Mouse (Mus musculus) E14TG2a.4 (cell line): ENCODE data around the gene Mob3a.

Experiments
- H3K27me3 ChIP-seq: 2 replicates; pipeline ENCODE4 v1.6.1; 2014; ENCODE audit warnings: low read length, control low read depth; ENCODE audit not compliant: insufficient read depth
- H3K36me3 ChIP-seq: 2 replicates; pipeline ENCODE4 v1.6.1; 2014; ENCODE audit warnings: low read length, control low read depth; ENCODE audit not compliant: insufficient read depth
- H3K4me1 ChIP-seq: replicated peaks from 2 replicates; pipeline ENCODE4 v1.6.1; 2014; ENCODE audit warnings: low read depth, low read length, control low read depth
- H3K4me3 ChIP-seq: replicated peaks from 2 replicates; pipeline ENCODE4 v1.5.1; 2014; ENCODE audit warnings: mild to moderate bottlenecking, low read length
- H3K9me3 ChIP-seq: 2 replicates; pipeline ENCODE4 v1.6.1; 2014; ENCODE audit warnings: low read length, control low read depth
- CTCF ChIP-seq: conservative IDR thresholded peaks from 2 replicates; pipeline ENCODE4 v1.5.1; 2014; ENCODE audit warnings: low read length
- NANOG ChIP-seq: IDR thresholded peaks from 2 replicates; pipeline ENCODE4 v1.6.1; 2014; ENCODE audit warnings: borderline replicate concordance, low read length, mixed read lengths
- POU5F1 ChIP-seq: IDR thresholded peaks from 2 replicates; pipeline ENCODE4 v1.6.1; 2014; ENCODE audit warnings: low read length, borderline replicate concordance

Gene Mob3a

DNA sequence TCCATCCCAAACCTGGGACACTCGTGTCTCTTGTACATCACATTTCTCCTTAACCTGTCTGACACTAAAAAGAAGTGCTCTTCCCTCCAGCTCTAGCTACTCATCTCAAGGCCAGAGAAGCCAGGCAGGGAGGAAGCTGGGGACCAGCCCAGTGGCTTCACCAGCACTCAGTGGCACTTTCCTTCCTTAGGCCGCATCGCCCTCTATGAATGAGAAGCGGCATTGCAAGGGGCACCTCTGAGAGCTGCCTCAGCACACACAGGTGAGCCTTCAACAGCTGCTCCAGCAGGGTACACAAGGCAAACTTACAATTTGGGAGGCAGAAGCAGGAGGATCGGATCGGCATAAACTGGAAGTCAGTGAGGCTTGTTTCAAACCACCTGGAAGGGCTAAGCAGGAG is 17.6 kb downstream of the Mob3a start:
- peak; percentile 88 for TF ChIP-seq CTCF
- no peak for TF ChIP-seq POU5F1
- TF ChIP-seq NANOG = no peak
- peaks cover 19% of the 10 kb centered on the region for H3K4me1 ChIP-seq
- H3K4me3 ChIP-seq = no peak overlapping the region
- H3K9me3 ChIP-seq = no peaks in the 10 kb centered on the region
- no peaks in the 10 kb centered on the region for H3K27me3 ChIP-seq
- H3K36me3 ChIP-seq = peaks cover 47% of the 10 kb centered on the region

DNA sequence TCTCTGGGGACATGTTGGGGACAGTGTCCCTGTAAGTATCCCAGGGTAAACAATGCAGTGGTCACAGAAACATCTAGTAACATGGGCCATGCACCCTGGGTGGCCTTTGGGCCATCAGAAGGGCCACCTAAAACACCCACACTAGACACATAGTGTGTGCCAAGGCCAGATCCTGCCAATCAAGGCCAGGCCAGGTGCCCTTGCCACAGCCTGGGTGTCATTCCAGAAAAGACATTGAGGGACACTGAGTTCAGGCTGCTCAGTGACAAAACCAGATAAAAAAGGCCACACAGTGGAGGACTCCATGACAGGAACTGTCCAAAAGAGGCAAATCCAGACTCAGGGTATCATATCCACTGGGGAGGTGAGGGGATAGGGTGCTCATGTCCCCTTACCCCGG is 18.1 kb downstream of the Mob3a start:
- no peak overlapping the region for H3K4me3 ChIP-seq

DNA sequence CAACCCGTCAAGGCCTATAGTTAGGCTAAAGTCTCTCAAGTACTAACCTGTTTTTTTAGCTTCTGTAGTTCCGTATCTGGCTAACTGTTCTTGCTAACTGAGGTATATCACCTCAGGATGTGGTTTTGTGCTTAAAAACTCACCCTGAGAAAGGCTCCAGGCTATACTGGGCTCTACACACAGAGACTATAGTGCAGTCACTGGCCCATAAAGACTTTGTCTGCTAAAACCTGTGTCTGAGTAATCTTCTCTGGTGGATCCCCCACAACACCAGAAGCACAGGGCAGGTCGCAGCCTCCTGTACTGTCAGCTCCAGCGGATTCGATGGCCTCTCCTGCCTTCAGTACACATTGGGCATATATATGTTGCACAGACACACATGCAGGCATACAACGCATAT is 19.8 kb downstream of the Mob3a start:
- TF ChIP-seq POU5F1 = no peak
- no peak for TF ChIP-seq CTCF
- no peak for TF ChIP-seq NANOG
- peaks cover 41% of the 10 kb centered on the region for H3K4me1 ChIP-seq
- H3K36me3 ChIP-seq = peaks cover 32% of the 10 kb centered on the region
- H3K9me3 ChIP-seq = no peaks in the 10 kb centered on the region
- no peaks in the 10 kb centered on the region for H3K27me3 ChIP-seq
- H3K4me3 ChIP-seq = no peak overlapping the region

More for the DNA sequence above, 18.1 kb downstream of the Mob3a start:
- Histone ChIP-seq H3K9me3 (no peaks in the 10 kb centered on the region), H3K27me3 (no peaks in the 10 kb centered on the region), H3K36me3 (peaks cover 42% of the 10 kb centered on the region), H3K4me1 (peaks cover 25% of the 10 kb centered on the region)
- TF ChIP-seq NANOG (no peak), CTCF (no peak)

DNA sequence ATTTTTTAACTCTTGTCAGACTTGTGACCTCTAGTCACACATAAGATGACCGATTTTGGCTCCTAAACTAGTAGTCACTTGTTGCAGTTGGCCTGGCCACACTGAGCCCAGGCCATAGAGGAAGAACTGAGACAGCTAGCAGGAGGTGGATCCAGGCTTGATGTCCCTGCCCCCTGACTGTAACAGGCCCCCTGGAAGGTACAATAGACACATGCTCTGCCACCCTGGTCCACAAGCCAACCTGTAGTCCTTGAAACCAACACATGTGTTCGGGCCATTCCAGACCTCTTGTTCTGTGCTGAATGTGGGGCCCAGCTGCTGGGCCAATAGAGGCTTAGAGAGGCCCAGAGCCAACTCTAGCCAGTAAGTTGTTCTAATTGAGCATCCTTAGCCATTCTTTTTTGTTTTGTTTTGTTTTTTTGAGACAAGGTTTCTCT is 21.5 kb downstream of the Mob3a start:
- Histone ChIP-seq H3K27me3 (no peaks in the 10 kb centered on the region), H3K36me3 (peaks cover 15% of the 10 kb centered on the region), H3K9me3 (no peaks in the 10 kb centered on the region), H3K4me3 (no peak overlapping the region), H3K4me1 (peaks cover 48% of the 10 kb centered on the region)
- TF ChIP-seq POU5F1 (no peak), NANOG (no peak), CTCF (no peak)

DNA sequence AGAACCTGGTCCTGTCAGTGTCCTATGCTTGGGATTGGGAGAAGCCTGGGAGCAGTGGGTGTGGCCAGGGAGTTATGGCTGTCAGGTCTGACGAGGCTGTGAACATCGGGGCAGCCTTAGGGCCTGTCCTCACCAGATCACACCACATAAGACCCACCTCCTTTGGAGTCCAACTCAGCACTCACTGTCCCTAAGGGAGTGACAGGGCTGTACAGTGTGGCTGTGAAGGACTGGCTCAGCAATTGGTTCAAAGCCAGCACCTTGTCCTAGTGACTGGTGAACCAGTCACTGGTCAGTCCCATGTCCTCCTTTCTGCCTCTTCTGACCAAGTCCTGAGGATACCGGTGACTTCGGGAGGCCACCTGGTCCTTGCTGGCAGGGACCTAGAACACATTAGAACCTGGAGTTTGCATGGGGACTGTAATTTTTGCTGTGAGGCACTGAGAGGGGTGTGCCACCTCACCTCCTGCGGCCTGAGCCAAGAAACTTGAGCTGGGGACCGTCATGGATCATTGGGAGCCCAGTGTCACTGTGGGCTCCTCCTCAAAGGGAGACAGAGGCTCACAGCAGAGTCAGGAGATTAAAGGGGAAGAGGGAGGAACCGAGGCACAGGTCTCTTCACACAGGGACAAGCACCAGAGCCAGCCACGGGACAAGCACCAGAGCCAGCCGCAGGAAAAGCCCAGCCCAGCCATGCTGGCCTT is 22.1 kb downstream of the Mob3a start:
- Histone ChIP-seq H3K27me3 (no peaks in the 10 kb centered on the region), H3K9me3 (no peaks in the 10 kb centered on the region)
- TF ChIP-seq POU5F1 = no peak
- no peak for TF ChIP-seq CTCF
- no peak for TF ChIP-seq NANOG

DNA sequence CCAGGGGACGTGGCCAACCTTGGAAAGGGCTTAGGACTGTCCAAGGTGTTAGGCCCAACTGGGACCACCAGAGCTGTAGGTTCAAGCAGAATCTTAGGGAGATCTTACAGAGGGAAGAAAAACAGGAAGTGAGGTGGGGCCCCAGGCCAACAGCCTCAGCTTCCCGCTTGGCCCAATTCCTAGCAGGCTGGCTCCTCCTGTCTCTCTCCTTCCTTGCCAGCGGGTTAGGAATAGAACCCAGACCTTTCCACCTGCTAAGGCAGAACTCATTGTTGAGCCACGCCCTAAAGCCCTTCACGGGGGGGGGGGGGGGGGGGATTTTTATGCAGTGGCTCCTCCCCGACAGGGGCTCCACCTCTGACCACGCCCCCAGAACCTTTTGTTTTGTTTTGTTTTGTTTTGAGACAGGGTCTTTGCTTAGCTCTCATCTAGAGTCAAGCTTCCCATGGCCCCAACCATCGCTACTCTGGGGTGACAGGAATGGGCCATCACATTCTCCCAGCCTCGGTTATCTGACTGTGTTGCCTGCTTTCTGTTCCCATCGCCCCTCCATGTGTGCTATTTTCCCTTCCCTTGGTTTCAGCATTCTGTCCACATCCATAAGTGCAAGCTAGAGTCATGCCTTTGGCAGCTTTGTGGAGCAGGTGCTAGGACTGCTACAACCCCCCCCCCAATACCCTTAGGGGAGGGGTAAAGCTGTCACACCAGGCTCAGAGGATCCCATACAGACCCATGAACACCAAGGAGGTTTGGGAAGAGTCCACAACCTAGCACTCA is 23.0 kb downstream of the Mob3a start:
- peaks cover 56% of the 10 kb centered on the region for H3K4me1 ChIP-seq
- H3K27me3 ChIP-seq = no peaks in the 10 kb centered on the region
- peaks cover 22% of the 10 kb centered on the region for H3K36me3 ChIP-seq
- H3K4me3 ChIP-seq = peak overlapping the region; percentile 85
- no peaks in the 10 kb centered on the region for H3K9me3 ChIP-seq
- TF ChIP-seq CTCF = no peak
- no peak for TF ChIP-seq POU5F1
- no peak for TF ChIP-seq NANOG

More for the DNA sequence above, 22.1 kb downstream of the Mob3a start:
- H3K36me3 ChIP-seq = peaks cover 13% of the 10 kb centered on the region
- peaks cover 49% of the 10 kb centered on the region for H3K4me1 ChIP-seq
- H3K4me3 ChIP-seq = 0 out of 2 replicates have a peak overlapping the region, but pooled peaks have one; percentile 27

DNA sequence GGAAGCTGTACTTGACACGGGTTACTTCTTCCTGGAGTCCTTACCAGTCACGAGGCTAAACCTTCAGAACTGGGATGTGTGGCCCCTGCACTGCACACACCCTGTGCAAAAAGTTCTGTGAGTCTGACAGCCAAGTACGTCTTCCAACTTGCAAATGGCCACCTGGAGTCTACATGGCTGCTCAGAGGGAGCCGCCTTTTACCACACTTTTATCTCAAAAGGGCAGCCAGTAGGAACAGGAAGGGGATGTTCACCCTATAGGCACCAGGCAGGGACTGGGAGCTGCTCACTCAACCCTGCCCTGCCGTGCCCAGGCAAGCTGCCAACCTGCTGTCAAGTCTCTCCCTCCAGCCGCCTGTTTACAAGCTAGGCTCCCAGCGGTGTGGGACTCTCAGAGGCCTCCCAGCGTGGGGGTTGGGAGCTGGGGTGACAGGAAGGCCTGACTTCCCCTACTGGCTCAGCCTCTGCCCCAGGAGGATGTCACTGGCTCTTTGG is 23.8 kb downstream of the Mob3a start, which contains the start of gene Mknk2:
TSS of gene Mknk2 (minus strand) at position 171 of the 495 bp plus-strand sequence.
- Histone ChIP-seq H3K36me3 (peaks cover 23% of the 10 kb centered on the region), H3K4me1 (peaks cover 64% of the 10 kb centered on the region), H3K4me3 (peak within 1 kb of the TSS; percentile 85), H3K9me3 (no peaks in the 10 kb centered on the region), H3K27me3 (no peaks in the 10 kb centered on the region)
- TF ChIP-seq POU5F1 = no peak
- TF ChIP-seq NANOG = no peak
- no peak for TF ChIP-seq CTCF

DNA sequence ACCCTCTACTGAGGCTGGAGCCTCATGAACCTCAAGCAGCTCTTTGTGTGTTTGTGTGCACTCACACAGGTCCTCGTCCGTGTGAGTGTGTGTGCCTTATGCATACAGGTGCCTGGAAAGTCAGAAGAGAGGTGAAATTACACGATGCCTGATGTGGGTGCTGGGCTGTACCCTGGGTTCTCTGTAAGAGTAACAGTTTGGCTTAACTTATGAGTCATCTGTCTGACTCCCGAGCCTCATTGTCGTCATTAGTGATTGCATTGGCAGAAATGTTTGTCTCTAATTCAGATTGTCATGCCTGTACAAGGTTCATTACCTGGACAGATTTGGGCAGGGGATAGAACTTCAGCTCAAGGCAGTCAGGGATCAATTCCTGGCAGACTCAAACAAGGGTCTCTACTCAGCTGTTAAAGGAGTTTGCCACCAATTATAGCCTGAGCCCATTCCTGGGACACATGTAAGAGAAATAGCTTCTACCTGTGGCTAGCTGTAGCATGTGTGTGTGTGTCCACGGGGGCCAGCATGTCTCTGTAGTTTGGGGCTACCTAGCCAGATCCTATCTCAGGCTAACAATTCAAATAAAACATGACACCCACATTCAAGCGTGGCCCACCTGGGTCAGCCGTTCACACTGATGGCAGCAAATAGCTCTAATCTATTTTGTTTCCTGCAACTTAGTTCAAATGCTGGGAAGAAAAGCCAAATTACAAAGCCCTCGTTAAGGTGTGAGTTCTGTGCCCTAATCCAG is 24.5 kb downstream of the Mob3a start:
- peak overlapping the region; percentile 85 for H3K4me3 ChIP-seq
- H3K36me3 ChIP-seq = peaks cover 28% of the 10 kb centered on the region
- TF ChIP-seq POU5F1 (no peak), NANOG (no peak), CTCF (no peak)
- no peaks in the 10 kb centered on the region for H3K9me3 ChIP-seq
- no peaks in the 10 kb centered on the region for H3K27me3 ChIP-seq
- peaks cover 70% of the 10 kb centered on the region for H3K4me1 ChIP-seq
